Mouse (Mus musculus) adrenal gland, adult 2 months (tissue): ENCODE data around the gene Trim28. TPM values are rescaled to one million over a fixed set of nuclear protein-coding genes. Genes with fewer than 3 reads are reported as not detected.

ENCODE experiments used
- DNase-seq: peaks from one replicate; pipeline ENCODE4 v3.0.0; 2021
- polyA plus RNA-seq: library from polyadenylated mRNA; depleted of rRNA; stranded (reverse); fragments of >200 nt; gene quantifications from 2 replicates; pipeline ENCODE4 v1.2.3, GENCODE M21; 2012
- total RNA-seq, 2 experiments: library from RNA; stranded (reverse); gene quantifications; 2 replicates each; pipeline ENCODE4 v1.2.3; 2021

Gene Trim28
- total and polyA plus RNA-seq, 3 experiments: 212 to 261 (median 228) TPM

GRCm38 (mm10) chr7:12998053-12998452 lies 861 bp upstream of the Trim28 start, which contains the start of gene Slc27a5:
TSS of gene Slc27a5 (minus strand) at chr7:12998192.
- no peak for DNase-seq

- no peak for DNase-seq
These were observed 2.7 kb downstream of the Trim28 start for GRCm38 (mm10) chr7:13001584-13001983.

GRCm38 (mm10) chr7:13003380-13003779 lies 4.5 kb downstream of the Trim28 start:
- no peak for DNase-seq

- no peak for DNase-seq
These were observed 7.1 kb downstream of the Trim28 start for GRCm38 (mm10) chr7:13006011-13006410.

- no peak for DNase-seq
These were observed 7.6 kb downstream of the Trim28 start for GRCm38 (mm10) chr7:13006531-13006930.

GRCm38 (mm10) chr7:13007341-13008092 lies 8.6 kb downstream of the Trim28 start:
- no peak for DNase-seq

GRCm38 (mm10) chr7:13009143-13010004 lies 10.5 kb downstream of the Trim28 start:
- DNase-seq: peak; percentile 94

- DNase-seq: peak; percentile 32
These were observed 11.3 kb downstream of the Trim28 start, which contains the start of gene Zbtb45 for GRCm38 (mm10) chr7:13010005-13010908. TSS of gene Zbtb45 (minus strand) at chr7:13010034.

- no peak for DNase-seq
These were observed 14.8 kb downstream of the Trim28 start for GRCm38 (mm10) chr7:13013671-13014070.

- DNase-seq: no peak
These were observed 15.4 kb downstream of the Trim28 start for GRCm38 (mm10) chr7:13014275-13014839.

- no peak for DNase-seq
These were observed 16.3 kb downstream of the Trim28 start for GRCm38 (mm10) chr7:13015217-13015616.

- DNase-seq: peak; percentile 84
These were observed 24.0 kb downstream of the Trim28 start for GRCm38 (mm10) chr7:13022773-13023535.

- DNase-seq: peak; percentile 95
These were observed 25.2 kb downstream of the Trim28 start for GRCm38 (mm10) chr7:13023928-13024731.

GRCm38 (mm10) chr7:13024805-13025204 lies 25.9 kb downstream of the Trim28 start:
- DNase-seq: peak; percentile 85

GRCm38 (mm10) chr7:13025511-13026112 lies 26.7 kb downstream of the Trim28 start:
- DNase-seq: no peak

GRCm38 (mm10) chr7:13028986-13029385 lies 30.1 kb downstream of the Trim28 start:
- DNase-seq: no peak

GRCm38 (mm10) chr7:13031069-13031468 lies 32.2 kb downstream of the Trim28 start:
- no peak for DNase-seq

- DNase-seq: no peak
These were observed 33.1 kb downstream of the Trim28 start for GRCm38 (mm10) chr7:13031983-13032382.

- no peak for DNase-seq
These were observed 33.6 kb downstream of the Trim28 start for GRCm38 (mm10) chr7:13032541-13032940.
